Mouse (Mus musculus): ENCODE results near the gene Iqsec1. TPM values are rescaled to one million over a fixed set of nuclear protein-coding genes. Genes with fewer than 3 reads are reported as not detected.

Gene Iqsec1
- 15.5 TPM for polyA plus RNA-seq (2014; fragmentation: Illumina TruSeq; extraction: RNeasy Lipid Tissue Mini Kit (QIAGEN cat#74804); ENCODE audit: low read depth, low replicate concordance)

DNA sequence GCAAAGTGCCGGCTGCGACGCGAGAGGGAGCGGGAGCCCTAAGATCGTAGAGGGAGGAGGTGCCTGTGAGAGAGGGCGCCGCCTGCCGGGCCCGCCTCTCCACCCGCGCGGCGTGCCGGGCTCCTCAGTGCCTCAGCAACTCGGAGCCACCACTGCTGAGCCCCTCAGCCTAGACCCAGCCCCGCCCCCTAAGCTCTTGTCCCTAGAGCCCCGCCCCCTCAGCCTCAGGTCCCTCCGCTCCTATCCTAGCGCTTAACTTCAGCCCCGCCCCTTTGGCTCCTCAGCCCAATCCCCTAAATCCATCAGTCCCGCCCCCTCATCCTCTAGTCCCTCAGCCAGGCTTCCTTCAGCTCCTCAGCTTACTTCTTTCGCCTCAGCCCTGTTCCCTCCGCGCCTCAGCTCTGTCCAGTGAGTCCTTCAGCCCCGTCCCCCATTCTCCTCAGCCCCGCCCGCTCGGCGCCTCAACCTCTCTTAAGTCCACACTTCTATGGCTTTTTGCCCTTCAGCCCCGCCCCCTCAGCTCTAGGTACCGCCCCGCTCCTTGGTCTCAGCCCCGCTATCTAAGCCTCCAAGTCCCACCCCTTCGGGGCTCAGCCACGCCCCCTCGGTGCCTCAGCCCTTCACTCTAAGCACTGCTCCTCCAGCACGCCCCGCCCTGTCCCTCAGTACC, at the start of gene Iqsec1:
Gene Iqsec1 (minus strand): TSS at position 38 of the 670 bp plus-strand sequence.

Other genes with a start within 250 kb of the Iqsec1 start
- 1.4 TPM for gene Nup210, start 128.1 kb upstream of the Iqsec1 start, polyA plus RNA-seq (2014; fragmentation: Illumina TruSeq; extraction: RNeasy Lipid Tissue Mini Kit (QIAGEN cat#74804); ENCODE audit: low read depth, low replicate concordance)
- gene Hdac11, start 168.0 kb upstream of the Iqsec1 start, polyA plus RNA-seq (2014; fragmentation: Illumina TruSeq; extraction: RNeasy Lipid Tissue Mini Kit (QIAGEN cat#74804); ENCODE audit: low read depth, low replicate concordance): 9.9 TPM
- 0.40 TPM for gene Fbln2, start 223.8 kb upstream of the Iqsec1 start, polyA plus RNA-seq (2014; fragmentation: Illumina TruSeq; extraction: RNeasy Lipid Tissue Mini Kit (QIAGEN cat#74804); ENCODE audit: low read depth, low replicate concordance)

Data from liver, adult 10 weeks (tissue).